Mouse (Mus musculus) limb, embryonic 12.5 days (tissue): ENCODE data around the gene Ncf1. TPM values are rescaled to one million over a fixed set of nuclear protein-coding genes. Genes with fewer than 3 reads are reported as not detected.

ENCODE experiments used
- ATAC-seq: fragments of 200-750 bp; cut with Nextera tagmentation; 2 replicates; pipeline ENCODE4 v1.8.0; 2017; ENCODE audit warnings: low read depth, moderate TSS enrichment; ENCODE audit not compliant: insufficient number of reproducible peaks, insufficient read depth, low FRiP score, low TSS enrichment
- H3K27ac ChIP-seq: fragments of 300-500 bp; sonication (generic); 2 replicates; pipeline ENCODE4 v1.5.1; 2016; ENCODE audit warnings: mild to moderate bottlenecking, moderate library complexity
- H3K27me3 ChIP-seq: fragments of 300-500 bp; sonication (generic); 2 replicates; pipeline ENCODE4 v1.6.1; 2016; ENCODE audit warnings: mild to moderate bottlenecking, moderate library complexity
- H3K36me3 ChIP-seq: fragments of 300-500 bp; sonication (generic); 2 replicates; pipeline ENCODE4 v1.6.1; 2016; ENCODE audit warnings: mild to moderate bottlenecking, moderate library complexity
- H3K4me1 ChIP-seq: fragments of 300-500 bp; sonication (generic); replicated peaks from 2 replicates; pipeline ENCODE4 v1.6.1; 2016
- H3K4me2 ChIP-seq: fragments of 300-500 bp; sonication (generic); 2 replicates; pipeline ENCODE4 v1.6.1; 2016; ENCODE audit warnings: mild to moderate bottlenecking, moderate library complexity
- H3K4me3 ChIP-seq: fragments of 300-500 bp; sonication (generic); replicated peaks from 2 replicates; pipeline ENCODE4 v1.5.1; 2016; ENCODE audit warnings: mild to moderate bottlenecking
- H3K9ac ChIP-seq: fragments of 300-500 bp; sonication (generic); replicated peaks from 2 replicates; pipeline ENCODE4 v1.6.1; 2016; ENCODE audit warnings: mild to moderate bottlenecking, moderate library complexity
- H3K9me3 ChIP-seq: fragments of 300-500 bp; sonication (generic); 2 replicates; pipeline ENCODE4 v1.6.1; 2016; ENCODE audit warnings: mild to moderate bottlenecking, moderate library complexity
- WGBS: fragments of 180-500 bp; shearing (Covaris S2); methylation state at CpG from one replicate; pipeline ENCODE4 v1.1.7; 2016; 5-methylcytosine and 5-hydroxymethylcytosine counted together
- polyA plus RNA-seq: library from polyadenylated mRNA; unstranded; fragments of >200 nt; fragmentation: Nextera tagmentation; extraction: Ambion mirVana; gene quantifications from 2 replicates; pipeline ENCODE4 v1.2.1, GENCODE M21; 2016

Ncf1 gene
- polyA plus RNA-seq, 1 experiment from 2014 or later, result 1.9 TPM

- ATAC-seq, result no peak
- no peak overlapping the region for H3K4me2 ChIP-seq
- no peak overlapping the region for H3K4me3 ChIP-seq
- WGBS, result 92% methylated on average over 9 of the region's 9 CpGs
- peaks cover 98% of the 10 kb centered on the region for H3K36me3 ChIP-seq
- H3K9me3 ChIP-seq, result no peaks in the 10 kb centered on the region
- H3K27ac ChIP-seq, result no peak overlapping the region
- no peaks in the 10 kb centered on the region for H3K4me1 ChIP-seq
- H3K27me3 ChIP-seq, result no peaks in the 10 kb centered on the region
- H3K9ac ChIP-seq, result no peak overlapping the region
These were observed 30.7 kb upstream of the Ncf1 start for GRCm38 (mm10) chr5:134260001-134260636.

GRCm38 (mm10) chr5:134258934-134259333 lies 29.5 kb upstream of the Ncf1 start:
- Histone ChIP-seq H3K9ac (no peak overlapping the region), H3K27me3 (no peaks in the 10 kb centered on the region), H3K27ac (no peak overlapping the region), H3K4me3 (no peak overlapping the region), H3K4me1 (no peaks in the 10 kb centered on the region), H3K4me2 (no peak overlapping the region), H3K36me3 (peaks cover 98% of the 10 kb centered on the region), H3K9me3 (no peaks in the 10 kb centered on the region)
- no peak for ATAC-seq
- 97% methylated on average over 2 of the region's 2 CpGs for WGBS

GRCm38 (mm10) chr5:134258395-134258794 lies 29.0 kb upstream of the Ncf1 start:
- WGBS, result 85% methylated on average over 4 of the region's 4 CpGs
- no peak overlapping the region for H3K27ac ChIP-seq
- H3K4me3 ChIP-seq, result no peak overlapping the region
- H3K36me3 ChIP-seq, result peaks cover 98% of the 10 kb centered on the region
- no peaks in the 10 kb centered on the region for H3K4me1 ChIP-seq
- H3K4me2 ChIP-seq, result no peak overlapping the region
- H3K9me3 ChIP-seq, result no peaks in the 10 kb centered on the region
- ATAC-seq, result no peak
- no peak overlapping the region for H3K9ac ChIP-seq
- H3K27me3 ChIP-seq, result no peaks in the 10 kb centered on the region

- ATAC-seq, result no peak
- peaks cover 98% of the 10 kb centered on the region for H3K36me3 ChIP-seq
- 92% methylated on average over 13 of the region's 13 CpGs for WGBS
These were observed 28.1 kb upstream of the Ncf1 start for GRCm38 (mm10) chr5:134257349-134258031.

GRCm38 (mm10) chr5:134255294-134255693 lies 25.9 kb upstream of the Ncf1 start:
- Histone ChIP-seq H3K27ac (no peak overlapping the region), H3K4me2 (no peak overlapping the region), H3K36me3 (peaks cover 98% of the 10 kb centered on the region), H3K4me3 (no peak overlapping the region), H3K27me3 (no peaks in the 10 kb centered on the region), H3K9me3 (no peaks in the 10 kb centered on the region), H3K4me1 (no peaks in the 10 kb centered on the region), H3K9ac (no peak overlapping the region)
- WGBS, result 92% methylated on average over 10 of the region's 10 CpGs
- no peak for ATAC-seq

More at GRCm38 (mm10) chr5:134257349-134258031, 28.1 kb upstream of the Ncf1 start:
- Histone ChIP-seq H3K27ac (no peak overlapping the region), H3K27me3 (no peaks in the 10 kb centered on the region), H3K4me3 (no peak overlapping the region), H3K9ac (no peak overlapping the region), H3K4me2 (no peak overlapping the region), H3K9me3 (no peaks in the 10 kb centered on the region), H3K4me1 (no peaks in the 10 kb centered on the region)

- Histone ChIP-seq H3K36me3 (peaks cover 96% of the 10 kb centered on the region), H3K9me3 (no peaks in the 10 kb centered on the region), H3K4me1 (no peaks in the 10 kb centered on the region), H3K27me3 (no peaks in the 10 kb centered on the region), H3K9ac (no peak overlapping the region), H3K27ac (no peak overlapping the region), H3K4me3 (no peak overlapping the region), H3K4me2 (no peak overlapping the region)
- ATAC-seq, result no peak
- WGBS, result 74% methylated on average over 3 of the region's 3 CpGs
These were observed 24.4 kb upstream of the Ncf1 start for GRCm38 (mm10) chr5:134253806-134254205.

GRCm38 (mm10) chr5:134251083-134251482 lies 21.7 kb upstream of the Ncf1 start:
- Histone ChIP-seq H3K4me3 (no peak overlapping the region), H3K27ac (no peak overlapping the region), H3K4me1 (no peaks in the 10 kb centered on the region), H3K27me3 (no peaks in the 10 kb centered on the region), H3K36me3 (peaks cover 98% of the 10 kb centered on the region), H3K9ac (no peak overlapping the region), H3K9me3 (no peaks in the 10 kb centered on the region), H3K4me2 (no peak overlapping the region)
- ATAC-seq, result no peak
- WGBS, result 95% methylated on average over 4 of the region's 4 CpGs

- no peak overlapping the region for H3K27ac ChIP-seq
- peaks cover 98% of the 10 kb centered on the region for H3K36me3 ChIP-seq
- H3K4me3 ChIP-seq, result no peak overlapping the region
- no peak for ATAC-seq
- H3K9me3 ChIP-seq, result no peaks in the 10 kb centered on the region
- no peak overlapping the region for H3K4me2 ChIP-seq
- H3K27me3 ChIP-seq, result no peaks in the 10 kb centered on the region
- H3K9ac ChIP-seq, result no peak overlapping the region
- no peaks in the 10 kb centered on the region for H3K4me1 ChIP-seq
- WGBS, result 95% methylated on average over 3 of the region's 3 CpGs
These were observed 21.2 kb upstream of the Ncf1 start for GRCm38 (mm10) chr5:134250601-134251000.

GRCm38 (mm10) chr5:134249245-134249649 lies 19.8 kb upstream of the Ncf1 start:
- no peak overlapping the region for H3K4me3 ChIP-seq
- no peaks in the 10 kb centered on the region for H3K27me3 ChIP-seq
- no peak overlapping the region for H3K4me2 ChIP-seq
- peaks cover 98% of the 10 kb centered on the region for H3K36me3 ChIP-seq
- H3K4me1 ChIP-seq, result no peaks in the 10 kb centered on the region
- no peak overlapping the region for H3K9ac ChIP-seq
- H3K9me3 ChIP-seq, result no peaks in the 10 kb centered on the region
- no peak for ATAC-seq
- WGBS, result 86% methylated on average over 8 of the region's 8 CpGs
- no peak overlapping the region for H3K27ac ChIP-seq

GRCm38 (mm10) chr5:134248608-134249244 lies 19.3 kb upstream of the Ncf1 start:
- Histone ChIP-seq H3K27me3 (no peaks in the 10 kb centered on the region), H3K4me2 (no peak overlapping the region), H3K9ac (no peak overlapping the region), H3K9me3 (no peaks in the 10 kb centered on the region), H3K27ac (no peak overlapping the region), H3K4me3 (no peak overlapping the region), H3K4me1 (no peaks in the 10 kb centered on the region), H3K36me3 (peaks cover 98% of the 10 kb centered on the region)
- ATAC-seq, result no peak
- 90% methylated on average over 14 of the region's 14 CpGs for WGBS

- ATAC-seq, result no peak
- Histone ChIP-seq H3K27ac (no peak overlapping the region), H3K4me2 (no peak overlapping the region), H3K36me3 (peaks cover 98% of the 10 kb centered on the region), H3K9ac (no peak overlapping the region), H3K4me3 (no peak overlapping the region), H3K4me1 (no peaks in the 10 kb centered on the region), H3K27me3 (no peaks in the 10 kb centered on the region), H3K9me3 (no peaks in the 10 kb centered on the region)
- 92% methylated on average over 5 of the region's 5 CpGs for WGBS
These were observed 16.7 kb upstream of the Ncf1 start for GRCm38 (mm10) chr5:134246146-134246545.
